Mouse (Mus musculus) myocyte (in vitro differentiated cells): ENCODE data around the gene Armh3.

Experiments
- CEBPB ChIP-seq: IDR thresholded peaks from 2 replicates; pipeline ENCODE4 v1.6.1; 2011; ENCODE audit warnings: mild to moderate bottlenecking, moderate library complexity; ENCODE audit not compliant: poor library complexity, insufficient read depth, severe bottlenecking
- E2F4 ChIP-seq: IDR thresholded peaks from one replicate; pipeline ENCODE4 v1.6.1; 2011; ENCODE audit warnings: mild to moderate bottlenecking, control low read depth, moderate library complexity; ENCODE audit not compliant: insufficient read depth
- MAX ChIP-seq: IDR thresholded peaks from one replicate; pipeline ENCODE4 v1.6.1; 2011; ENCODE audit warnings: low read depth, mild to moderate bottlenecking, control low read depth
- MYOD1 ChIP-seq, 3 experiments: IDR thresholded peaks; one replicate each; pipeline ENCODE4 v1.6.1; 2011; ENCODE audit warnings: control low read depth in 2 of 3, low read depth in 2 of 3, mild to moderate bottlenecking in 2 of 3, moderate library complexity in 1 of 3; ENCODE audit not compliant: insufficient read length in 2 of 3, control insufficient read depth in 1 of 3
- POLR2A ChIP-seq: IDR thresholded peaks from one replicate; pipeline ENCODE4 v1.6.1; 2011; ENCODE audit warnings: low read depth, mild to moderate bottlenecking, control low read depth, moderate library complexity; ENCODE audit not compliant: insufficient read length
- POLR2AphosphoS2 ChIP-seq: IDR thresholded peaks from one replicate; pipeline ENCODE4 v1.6.1; 2011; ENCODE audit warnings: low read depth, control low read depth; ENCODE audit not compliant: insufficient read length
- TCF12 ChIP-seq: IDR thresholded peaks from one replicate; pipeline ENCODE4 v1.6.1; 2011; ENCODE audit warnings: mild to moderate bottlenecking, control low read depth; ENCODE audit not compliant: poor library complexity, insufficient read depth, severe bottlenecking
- USF1 ChIP-seq: IDR thresholded peaks from one replicate; pipeline ENCODE4 v1.6.1; 2011; ENCODE audit warnings: low read depth, mild to moderate bottlenecking, control low read depth, moderate library complexity

GRCm38 (mm10) chr19:45835490-45835889, 162.8 kb downstream of the Armh3 start:
- no peak for TF ChIP-seq MAX
- no peak for TF ChIP-seq POLR2A
- no peak for TF ChIP-seq CEBPB
- TF ChIP-seq POLR2AphosphoS2 = no peak
- no peak for TF ChIP-seq MYOD1 (IDR thresholded peaks at IDR 0.05; ENCODE audit: control insufficient read depth in 1 of 3, insufficient read length in 2 of 3, low read depth in 2 of 3)
- no peak for TF ChIP-seq USF1
- no peak for TF ChIP-seq E2F4
- no peak for TF ChIP-seq TCF12
